Mouse (Mus musculus) thymus, postnatal 4 days (tissue): Measurements from ENCODE around the gene Btbd35f25.
"Not testable (repeated sequence)": the region's sequence is repeated elsewhere in the genome, so short reads cannot be mapped to it uniquely, and the experiment has no call there.

Experiments
- DNase-seq: peaks from one replicate; pipeline ENCODE4 v3.0.0; 2021

The Btbd35f25 gene

GRCm38 (mm10) chrX:31717056-31717455, at the start of gene Btbd35f25:
Gene Btbd35f25 (minus strand): TSS chrX:31717156.
- not testable (repeated sequence) for DNase-seq

GRCm38 (mm10) chrX:31766255-31766654, 49.3 kb upstream of the Btbd35f25 start:
- DNase-seq = no peak

DNA sequence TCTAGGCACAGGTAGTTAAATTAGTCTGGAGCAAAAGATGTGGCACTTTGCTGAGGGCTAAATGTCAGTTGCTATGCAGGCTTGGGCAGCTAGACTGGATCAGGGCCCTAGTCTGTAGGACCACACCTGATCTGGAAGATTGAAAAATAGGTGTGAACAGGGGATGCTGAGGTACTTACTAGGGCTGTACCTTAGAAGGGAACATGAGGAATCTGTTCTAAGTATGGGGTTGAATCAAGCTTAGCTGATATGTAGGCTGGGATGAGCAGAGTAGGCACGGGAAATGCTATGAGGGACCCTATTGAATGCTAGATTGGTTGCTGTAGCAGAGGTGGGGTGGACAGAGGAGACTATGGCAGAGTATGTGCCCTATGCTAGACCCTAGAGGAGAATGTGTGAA, 47.0 kb upstream of the Btbd35f25 start:
- DNase-seq = no peak

DNA sequence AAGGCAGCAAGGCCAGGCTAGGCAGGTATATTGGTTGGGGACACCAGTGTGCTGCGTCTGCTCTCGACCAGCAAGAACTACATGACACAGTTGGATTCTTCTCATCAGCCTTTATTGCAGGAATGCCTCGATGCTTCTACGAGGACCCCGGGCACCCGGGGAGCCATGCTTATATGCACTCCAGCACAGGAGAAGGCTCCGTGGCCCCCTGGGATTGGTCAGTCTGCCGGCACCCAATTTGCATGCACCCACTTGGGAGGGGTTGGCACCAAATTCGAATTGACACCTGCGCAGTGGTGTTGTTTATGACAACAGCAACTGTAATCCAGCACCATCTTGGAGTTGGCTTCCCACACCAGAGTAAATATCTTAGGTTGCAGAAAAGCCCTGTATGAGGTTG, 28.1 kb upstream of the Btbd35f25 start:
- no peak for DNase-seq

GRCm38 (mm10) chrX:31736958-31737357, 20.0 kb upstream of the Btbd35f25 start:
- no peak for DNase-seq
